Mouse (Mus musculus) fibroblast of lung, adult 2 months (primary cell): ENCODE measurements around the gene Rcc1.

Source experiments
- DNase-seq: peaks from one replicate; pipeline ENCODE4 v3.0.0-alpha.2; 2011; ENCODE audit warnings: low read depth

Gene Rcc1

DNA sequence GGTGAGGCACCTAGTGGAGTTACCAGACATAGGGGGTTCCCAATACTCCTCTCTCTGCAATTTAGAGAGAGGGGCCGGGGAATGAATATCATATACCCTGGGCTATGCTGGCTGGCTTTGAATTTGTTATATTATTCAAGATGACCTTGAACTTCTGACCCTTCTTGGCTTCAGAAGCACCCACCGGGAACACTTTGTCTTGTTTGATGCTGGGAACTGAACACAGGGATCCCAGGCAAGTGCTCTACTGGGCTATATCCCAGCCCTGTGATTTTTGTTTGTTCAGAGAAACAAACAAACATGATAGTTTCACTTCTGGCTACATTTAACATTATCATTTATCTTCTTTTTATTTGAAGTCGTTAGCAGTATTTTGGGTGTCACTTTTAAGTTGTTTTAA, 2.0 kb upstream of the Rcc1 start:
- no peak for DNase-seq

- DNase-seq, result no peak
Observed at GRCm38 (mm10) chr4:132354571-132354970, 1.2 kb upstream of the Rcc1 start.

- no peak for DNase-seq
Observed at GRCm38 (mm10) chr4:132352739-132353138, 666 bp downstream of the Rcc1 start.

GRCm38 (mm10) chr4:132351401-132351800, 2.0 kb downstream of the Rcc1 start:
- no peak for DNase-seq

GRCm38 (mm10) chr4:132350854-132351253, 2.6 kb downstream of the Rcc1 start:
- no peak for DNase-seq

DNA sequence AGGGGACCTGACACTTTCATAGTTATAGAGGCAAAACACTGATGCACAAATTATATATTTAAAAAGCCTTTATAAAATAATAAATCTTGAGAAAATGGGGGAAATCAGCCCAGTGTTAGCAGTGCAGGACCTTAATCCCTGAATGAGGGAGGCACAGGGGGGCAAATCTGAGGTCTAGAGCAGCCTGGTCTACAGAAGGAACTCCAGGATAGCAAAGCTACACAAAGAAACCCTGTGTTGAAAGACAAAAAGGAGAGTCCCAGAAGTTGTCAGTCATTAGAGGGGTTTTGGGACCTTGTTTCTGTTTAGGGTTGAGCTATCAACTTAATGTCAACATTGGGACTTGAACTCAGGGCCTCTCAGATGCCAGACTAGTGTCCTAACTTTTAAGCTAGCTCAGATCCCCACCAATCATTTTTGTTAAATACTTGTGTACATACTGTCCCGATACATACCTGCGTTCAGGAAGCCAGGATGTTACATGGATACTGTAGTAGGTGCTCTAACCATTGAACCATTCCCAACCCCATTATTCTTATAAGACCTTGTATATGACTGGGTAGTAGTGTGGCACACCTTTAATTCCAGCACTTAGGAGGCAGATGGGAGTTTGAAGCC, 3.2 kb downstream of the Rcc1 start:
- no peak for DNase-seq

- DNase-seq, result no peak
Observed at GRCm38 (mm10) chr4:132349495-132350122, 3.8 kb downstream of the Rcc1 start.

DNA sequence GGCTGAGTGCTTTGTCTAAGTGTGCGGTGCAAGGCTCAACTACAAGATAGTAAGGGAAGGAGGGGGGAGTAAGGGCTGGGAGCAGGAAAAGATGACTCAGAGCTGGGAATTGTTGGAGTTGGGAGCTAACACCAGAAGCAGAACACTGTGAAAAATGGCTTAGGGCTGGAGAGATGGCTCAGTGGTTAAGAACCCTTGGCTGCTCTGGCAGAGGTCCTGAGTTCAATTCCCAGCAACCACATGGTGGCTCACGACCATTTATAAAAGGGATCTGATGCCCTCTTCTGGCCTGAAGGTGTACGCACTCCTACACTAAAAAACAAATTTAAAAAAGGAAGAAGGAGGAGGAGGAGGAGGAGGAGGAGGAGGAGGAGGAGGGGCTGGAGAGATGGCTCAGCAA, 6.7 kb downstream of the Rcc1 start:
- no peak for DNase-seq

DNA sequence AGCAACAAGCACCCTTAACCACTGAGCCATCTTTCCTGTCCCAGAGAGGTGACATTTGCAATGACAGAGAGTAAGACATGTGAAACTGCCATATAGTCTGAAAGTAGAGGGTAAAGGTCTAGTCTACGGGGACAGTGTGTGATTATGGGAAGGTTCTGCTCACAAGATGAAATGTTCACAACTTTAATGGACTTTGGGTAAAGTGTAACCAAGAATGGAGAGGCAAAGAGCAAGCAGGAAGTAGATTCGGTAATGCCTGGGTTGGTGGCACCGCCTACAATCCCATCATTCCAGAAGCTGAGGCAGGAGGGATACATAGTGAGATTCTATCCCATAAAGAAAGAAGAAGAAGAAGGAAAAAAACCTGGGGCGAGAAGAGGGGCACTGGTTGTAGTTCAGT, 7.1 kb downstream of the Rcc1 start:
- no peak for DNase-seq

DNA sequence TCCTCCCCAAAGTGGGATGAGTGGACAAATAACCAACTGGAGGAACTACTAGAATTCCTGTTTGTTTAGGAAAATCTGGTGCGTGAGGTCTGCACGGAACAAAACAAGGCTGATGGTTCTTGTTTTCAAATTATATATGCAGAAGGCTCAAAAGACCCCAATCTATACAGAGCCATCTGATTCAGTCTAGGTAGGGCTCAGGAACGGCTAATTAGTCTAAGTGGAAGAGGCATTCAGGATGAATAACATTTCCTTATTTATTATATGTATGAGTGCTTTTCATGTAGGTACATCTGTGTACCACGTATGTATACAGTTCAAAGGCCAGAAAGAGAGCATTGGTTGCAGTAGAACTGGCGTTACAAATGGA, 7.6 kb downstream of the Rcc1 start:
- DNase-seq, result no peak

DNA sequence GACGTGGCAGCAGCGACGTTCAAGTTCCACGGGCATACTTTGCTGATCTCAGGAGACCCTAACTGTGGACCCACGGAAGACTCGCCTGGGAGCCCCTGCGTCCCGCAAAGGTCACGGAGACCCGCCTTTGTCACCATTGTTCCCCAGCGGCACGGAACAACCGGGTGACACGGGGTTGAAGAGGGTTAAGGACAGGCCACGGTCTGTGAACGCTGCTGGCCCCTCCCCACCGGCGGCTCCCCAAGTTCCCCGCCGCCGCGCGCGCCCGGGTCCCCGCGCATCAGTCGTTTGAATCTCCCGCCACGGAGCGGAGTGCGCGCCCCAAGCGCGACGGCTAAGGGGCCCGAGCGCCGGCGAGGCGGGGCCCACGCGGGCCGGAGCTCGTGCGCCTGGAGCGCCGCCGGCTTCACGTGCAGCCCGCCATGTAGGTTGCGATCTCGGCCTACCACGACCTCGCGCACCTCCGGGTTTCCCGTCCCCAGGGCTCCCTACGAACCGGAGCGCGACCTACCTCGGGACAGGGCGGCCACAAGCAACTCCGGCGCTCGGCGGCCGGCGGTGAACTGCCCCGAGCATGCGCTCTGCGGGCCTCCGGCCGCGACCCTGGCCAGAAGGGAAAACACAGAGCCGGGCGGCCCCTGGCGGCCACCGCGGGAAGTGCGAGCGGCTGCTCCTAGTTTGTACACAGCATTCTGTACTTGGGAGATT, 8.1 kb downstream of the Rcc1 start:
- peak; percentile 67 for DNase-seq

DNA sequence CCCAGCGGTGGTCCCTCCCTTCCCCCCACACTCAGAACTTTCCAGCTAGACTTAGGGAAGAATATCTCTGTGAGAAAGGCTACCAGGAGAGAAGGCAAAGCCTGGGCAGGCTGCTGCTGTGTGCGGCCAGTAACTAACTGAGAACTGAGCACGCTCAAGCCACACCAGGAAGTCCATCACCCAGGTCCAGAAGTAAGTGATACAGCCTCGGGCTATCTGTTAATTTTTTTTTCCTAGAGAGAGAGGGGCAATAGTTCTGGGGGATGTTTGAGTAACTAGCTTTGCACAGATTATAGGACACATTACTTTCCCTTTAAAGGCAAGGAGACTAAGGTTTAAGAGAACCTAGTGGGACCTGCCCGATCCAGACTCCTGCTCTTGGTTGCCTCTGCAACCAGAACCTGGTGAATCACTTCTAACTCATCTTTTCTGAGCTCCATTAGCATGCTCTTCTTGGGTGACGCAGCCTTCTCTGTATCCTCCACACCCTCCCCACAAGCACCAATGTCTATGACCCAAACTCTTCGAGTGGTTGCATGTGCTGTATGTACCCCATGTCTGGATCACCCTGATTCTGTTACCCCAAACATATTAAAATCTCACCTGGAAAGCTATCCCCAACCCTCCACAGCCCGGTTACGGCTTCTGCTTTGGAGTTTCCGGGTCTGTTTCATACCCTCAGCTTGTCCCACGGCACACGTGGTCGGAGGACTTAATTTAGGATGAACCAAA, 8.8 kb downstream of the Rcc1 start:
- no peak for DNase-seq

GRCm38 (mm10) chr4:132341451-132341850, 12.0 kb downstream of the Rcc1 start:
- no peak for DNase-seq

- no peak for DNase-seq
Observed at GRCm38 (mm10) chr4:132338943-132339342, 14.5 kb downstream of the Rcc1 start.

DNA sequence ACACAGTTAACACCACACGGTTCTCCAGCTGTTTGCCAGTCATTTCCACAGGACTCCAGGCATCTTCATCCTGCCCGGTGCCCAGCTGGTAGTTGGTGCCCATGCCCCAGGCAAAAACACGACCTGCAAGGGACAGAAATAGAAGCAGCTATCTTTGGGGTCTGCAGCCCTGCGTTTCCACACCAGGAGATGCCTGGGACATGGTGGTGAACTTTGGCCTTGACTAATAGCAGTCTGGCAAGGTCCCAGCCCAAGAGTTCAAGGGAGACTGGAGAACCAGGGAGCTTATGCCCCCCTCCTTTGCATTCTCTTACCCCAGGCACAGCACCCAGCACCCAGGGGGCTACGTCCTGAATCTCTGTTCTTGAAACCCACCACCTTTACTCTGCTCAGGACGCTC, 20.5 kb downstream of the Rcc1 start:
- DNase-seq, result no peak

DNA sequence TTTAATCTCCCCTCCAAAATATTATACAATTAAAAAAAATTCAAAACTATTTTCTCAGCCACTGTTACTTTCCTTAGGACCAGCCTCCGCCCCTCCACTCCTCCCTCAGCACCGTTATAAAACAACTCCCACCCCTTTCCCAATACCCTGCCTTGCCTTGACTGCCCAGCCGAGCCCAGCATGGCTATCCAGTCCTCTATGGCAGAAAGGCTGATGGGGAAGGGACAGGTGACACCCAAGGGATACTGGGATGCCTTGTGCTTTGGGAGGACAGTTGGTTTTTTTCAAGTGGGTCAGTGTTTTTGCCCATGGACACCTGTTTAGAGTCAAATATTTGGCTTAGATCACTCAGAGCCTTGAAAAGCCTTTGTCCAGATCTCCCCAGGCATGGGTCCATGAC, 21.4 kb downstream of the Rcc1 start:
- DNase-seq, result no peak

- no peak for DNase-seq
Observed at GRCm38 (mm10) chr4:132329835-132330354, 23.5 kb downstream of the Rcc1 start.

- peak; percentile 67 for DNase-seq
Observed at GRCm38 (mm10) chr4:132329115-132329834, 24.1 kb downstream of the Rcc1 start, which contains the start of gene Trnau1ap. Gene Trnau1ap, minus strand, starts transcription at chr4:132329538.

DNA sequence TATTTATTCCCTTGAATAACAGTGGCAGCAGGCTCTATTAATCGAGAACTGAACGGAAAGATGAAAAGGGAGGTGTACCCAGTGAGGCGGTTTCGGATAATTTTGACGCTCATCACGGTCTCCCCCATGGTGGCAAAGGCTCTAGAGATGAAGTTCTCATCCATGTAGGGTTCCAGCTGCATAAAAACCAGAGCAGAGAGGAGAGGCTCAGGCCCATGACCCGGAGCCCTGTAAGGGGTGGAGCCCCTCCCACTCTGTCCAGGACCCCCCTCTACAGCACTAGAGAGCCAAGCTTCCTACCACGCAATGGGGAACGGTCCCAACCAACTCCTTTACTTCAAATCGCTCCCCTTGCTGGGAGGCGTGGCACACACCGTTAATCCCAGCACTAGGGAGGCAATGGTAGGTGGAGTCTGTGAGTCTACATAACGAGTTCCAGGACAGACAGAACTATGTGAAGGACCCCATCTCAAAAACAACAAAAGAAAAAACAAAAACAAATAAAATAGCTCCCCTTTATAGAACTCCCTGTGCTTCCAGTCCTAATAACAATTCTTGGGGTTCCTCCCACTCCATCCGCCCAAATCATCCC, 24.9 kb downstream of the Rcc1 start:
- no peak for DNase-seq

- no peak for DNase-seq
Observed at GRCm38 (mm10) chr4:132326481-132326880, 26.9 kb downstream of the Rcc1 start.

GRCm38 (mm10) chr4:132315711-132316110, 37.7 kb downstream of the Rcc1 start:
- no peak for DNase-seq

- DNase-seq, result no peak
Observed at GRCm38 (mm10) chr4:132312627-132313026, 40.8 kb downstream of the Rcc1 start.
